Mouse (Mus musculus) forebrain, postnatal 0 days (tissue): ENCODE measurements at regions not wholly inside any gene's neighbourhood (a gene's known extent, or its start where the extent isn't known, plus 50 kb on each side); places are given as distances from the start of the nearest gene placed in this dataset.

Experiments used
- ATAC-seq: fragments of 200-750 bp; cut with Nextera tagmentation; 2 replicates; pipeline ENCODE4 v1.8.0; 2017; ENCODE audit warnings: mild to moderate bottlenecking, moderate library complexity
- DNase-seq: peaks from one replicate; pipeline ENCODE4 v3.0.0-alpha.2; 2015
- H3K27ac ChIP-seq: fragments of 300-500 bp; sonication (generic); 2 replicates; pipeline ENCODE4 v1.5.1; 2014; ENCODE audit warnings: low read depth, mild to moderate bottlenecking, antibody characterized with exemption, low read length, moderate library complexity, mixed read lengths
- H3K27me3 ChIP-seq: fragments of 300-500 bp; sonication (generic); 2 replicates; pipeline ENCODE4 v1.6.1; 2014; ENCODE audit warnings: mild to moderate bottlenecking, low read length, mixed read lengths; ENCODE audit not compliant: insufficient read depth
- H3K36me3 ChIP-seq: fragments of 300-500 bp; sonication (generic); 2 replicates; pipeline ENCODE4 v1.6.1; 2014; ENCODE audit warnings: mild to moderate bottlenecking, moderate library complexity; ENCODE audit not compliant: insufficient read depth
- H3K4me1 ChIP-seq: fragments of 300-500 bp; sonication (generic); 2 replicates; pipeline ENCODE4 v1.6.1; 2014; ENCODE audit warnings: antibody characterized with exemption; ENCODE audit not compliant: insufficient read depth
- H3K4me2 ChIP-seq: fragments of 300-500 bp; sonication (generic); 2 replicates; pipeline ENCODE4 v1.6.1; 2014; ENCODE audit warnings: low read depth, mild to moderate bottlenecking, moderate library complexity
- H3K4me3 ChIP-seq: fragments of 300-500 bp; sonication (generic); 2 replicates; pipeline ENCODE4 v1.5.1; 2014; ENCODE audit warnings: low read depth, low read length, mixed read lengths
- H3K9ac ChIP-seq: fragments of 300-500 bp; sonication (generic); 2 replicates; pipeline ENCODE4 v1.6.1; 2014; ENCODE audit warnings: mild to moderate bottlenecking
- H3K9me3 ChIP-seq: fragments of 300-500 bp; sonication (generic); 2 replicates; pipeline ENCODE4 v1.6.1; 2016; ENCODE audit warnings: low read length
- CTCF ChIP-seq: sonication (generic); IDR thresholded peaks from 2 replicates; pipeline ENCODE4 v1.5.1; 2016; ENCODE audit warnings: antibody characterized with exemption, control low read depth, low read depth
- WGBS: fragments of 180-500 bp; shearing (Covaris S2); extraction: QIAGEN DNeasy Blood & Tissue Kit; methylation state at CpG from one replicate; pipeline ENCODE4 v1.1.7; 2014; 5-methylcytosine and 5-hydroxymethylcytosine counted together

DNA sequence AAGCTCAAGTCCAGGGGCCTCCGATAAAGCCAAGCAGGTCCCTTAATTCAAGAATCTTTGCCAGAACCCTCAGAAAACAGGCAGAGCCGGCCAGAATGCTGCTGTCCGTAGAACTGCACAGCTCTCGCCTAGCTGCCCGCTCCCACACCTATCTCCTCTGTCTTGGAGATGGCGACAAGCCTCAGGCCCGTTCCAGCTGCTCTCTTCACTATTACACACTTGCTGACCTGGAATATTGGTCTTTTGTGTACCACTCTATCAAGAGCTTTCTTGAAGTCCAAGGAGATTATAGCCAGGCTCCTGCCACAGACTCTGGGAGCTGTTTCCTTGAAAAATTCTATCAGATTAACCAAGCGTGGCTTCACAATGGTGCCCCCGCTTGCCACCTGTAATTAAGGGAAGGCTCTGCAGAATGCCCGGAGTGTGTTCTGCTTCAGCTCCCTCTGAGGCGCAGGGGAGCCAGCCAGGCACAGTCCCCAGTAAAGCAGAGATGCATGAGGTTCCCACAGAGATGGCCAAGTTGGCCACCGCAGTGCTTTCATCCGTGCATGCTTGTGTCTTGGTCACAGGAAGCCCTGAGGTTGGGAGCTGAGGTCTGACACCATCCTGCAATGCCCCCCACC is 496.8 kb downstream of the Cdh26 start:
- WGBS: 43% methylated on average over 13 of the region's 13 CpGs
- H3K9me3 ChIP-seq: no peaks in the 10 kb centered on the region
- no peak for ATAC-seq

DNA sequence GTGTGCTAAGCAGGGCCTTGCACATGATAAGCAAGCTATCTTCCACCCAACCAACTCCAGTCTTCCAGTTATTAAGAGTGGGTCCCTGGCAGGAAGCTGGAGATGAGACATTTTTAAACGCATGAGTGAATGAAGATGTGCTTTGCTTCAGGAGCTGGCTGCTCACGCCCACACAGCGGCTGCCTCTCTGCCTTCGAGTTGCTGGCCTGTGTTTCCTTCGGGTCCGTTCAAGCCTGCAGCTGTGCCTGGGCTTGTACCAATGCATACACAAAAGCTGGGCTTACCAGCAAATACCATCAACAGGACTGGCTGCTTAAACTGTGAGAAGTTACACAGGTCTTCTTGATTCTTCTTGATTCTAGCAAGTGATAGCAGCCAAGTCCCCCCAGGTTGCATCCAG is 498.7 kb downstream of the Cdh26 start:
- H3K4me3 ChIP-seq: no peak overlapping the region
- ATAC-seq (no peak), DNase-seq (no peak)
- no peaks in the 10 kb centered on the region for H3K36me3 ChIP-seq
- H3K4me1 ChIP-seq: 0 out of 2 replicates have a peak, but pooled peaks cover 3% of the 10 kb centered on the region
- H3K9me3 ChIP-seq: no peaks in the 10 kb centered on the region
- no peak overlapping the region for H3K27ac ChIP-seq
- no peak overlapping the region for H3K4me2 ChIP-seq
- WGBS: 72% methylated on average over 6 of the region's 6 CpGs
- no peak overlapping the region for H3K9ac ChIP-seq
- TF ChIP-seq CTCF: no peak
- no peaks in the 10 kb centered on the region for H3K27me3 ChIP-seq

More for the DNA sequence above, 496.8 kb downstream of the Cdh26 start:
- Histone ChIP-seq H3K4me3 (no peak overlapping the region), H3K4me1 (0 out of 2 replicates have a peak, but pooled peaks cover 3% of the 10 kb centered on the region), H3K4me2 (no peak overlapping the region), H3K36me3 (no peaks in the 10 kb centered on the region), H3K9ac (no peak overlapping the region), H3K27me3 (no peaks in the 10 kb centered on the region), H3K27ac (no peak overlapping the region)
- no peak for DNase-seq
- no peak for TF ChIP-seq CTCF

DNA sequence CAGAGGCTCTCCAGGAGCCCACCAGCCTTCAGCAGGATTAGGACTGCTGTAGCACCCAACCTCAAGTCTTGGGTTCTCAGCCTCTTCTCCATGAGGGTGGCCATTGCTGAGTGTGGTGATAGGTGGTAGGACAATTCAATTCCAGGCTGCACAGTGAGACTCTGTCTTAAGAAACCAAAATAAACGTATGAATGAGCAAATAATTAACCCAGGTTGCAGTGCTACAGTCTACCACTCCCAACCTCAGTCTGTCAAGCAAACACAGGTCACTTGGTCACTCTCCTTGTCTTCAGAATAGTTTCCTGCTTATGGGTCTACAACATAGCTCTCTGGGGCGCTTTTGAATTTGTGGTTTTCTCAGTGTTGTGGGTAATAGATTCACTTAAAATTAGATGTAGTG is 499.8 kb downstream of the Cdh26 start:
- no peak overlapping the region for H3K4me3 ChIP-seq
- DNase-seq (no peak), ATAC-seq (no peak)
- H3K9ac ChIP-seq: no peak overlapping the region
- 74% methylated on average over 2 of the region's 2 CpGs for WGBS
- H3K4me2 ChIP-seq: no peak overlapping the region
- no peak overlapping the region for H3K27ac ChIP-seq
- no peaks in the 10 kb centered on the region for H3K36me3 ChIP-seq
- H3K4me1 ChIP-seq: 0 out of 2 replicates have a peak, but pooled peaks cover 3% of the 10 kb centered on the region
- TF ChIP-seq CTCF: no peak
- H3K9me3 ChIP-seq: no peaks in the 10 kb centered on the region
- no peaks in the 10 kb centered on the region for H3K27me3 ChIP-seq

GRCm38 (mm10) chr2:178948471-178948870 is 493.8 kb upstream of the Cdh4 start:
- 0 out of 2 replicates have a peak, but pooled peaks cover 6% of the 10 kb centered on the region for H3K4me1 ChIP-seq
- DNase-seq (no peak), ATAC-seq (no peak)
- H3K9ac ChIP-seq: no peak overlapping the region
- H3K27me3 ChIP-seq: no peaks in the 10 kb centered on the region
- TF ChIP-seq CTCF: no peak
- H3K4me3 ChIP-seq: no peak overlapping the region
- 39% methylated on average over 6 of the region's 6 CpGs for WGBS
- no peak overlapping the region for H3K4me2 ChIP-seq
- H3K27ac ChIP-seq: no peak overlapping the region
- no peaks in the 10 kb centered on the region for H3K36me3 ChIP-seq
- no peaks in the 10 kb centered on the region for H3K9me3 ChIP-seq

DNA sequence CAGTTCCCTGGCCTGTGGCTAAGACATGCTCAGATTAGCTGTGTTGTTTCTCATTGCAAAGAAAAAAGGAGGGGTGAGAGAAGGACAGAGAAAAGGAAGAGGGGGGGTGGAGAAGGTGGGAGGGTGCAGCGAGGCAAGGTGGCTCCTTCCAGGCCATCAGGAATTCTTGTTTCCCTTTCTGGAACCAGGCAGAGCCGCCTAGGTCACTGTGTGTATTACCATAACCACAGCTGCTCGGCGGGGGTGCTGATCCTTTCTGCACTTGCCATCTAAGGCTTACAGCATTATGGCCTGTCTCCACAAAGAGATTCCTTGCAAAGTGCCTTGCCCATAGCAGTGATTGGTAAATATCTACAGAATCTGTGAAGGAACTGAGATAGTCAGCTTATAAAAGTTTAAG is 493.1 kb upstream of the Cdh4 start:
- ATAC-seq: no peak
- 34% methylated on average over 4 of the region's 4 CpGs for WGBS

GRCm38 (mm10) chr2:178950304-178950703 is 491.9 kb upstream of the Cdh4 start:
- Histone ChIP-seq H3K4me2 (no peak overlapping the region), H3K27ac (0 out of 2 replicates have a peak overlapping the region, but pooled peaks have one; percentile 40)
- DNase-seq: peak; percentile 44

More for the DNA sequence above, 493.1 kb upstream of the Cdh4 start:
- H3K4me3 ChIP-seq: no peak overlapping the region
- TF ChIP-seq CTCF: no peak
- H3K4me2 ChIP-seq: no peak overlapping the region
- H3K4me1 ChIP-seq: 0 out of 2 replicates have a peak, but pooled peaks cover 6% of the 10 kb centered on the region
- H3K9ac ChIP-seq: no peak overlapping the region
- H3K9me3 ChIP-seq: no peaks in the 10 kb centered on the region
- no peaks in the 10 kb centered on the region for H3K27me3 ChIP-seq
- no peak overlapping the region for H3K27ac ChIP-seq
- no peak for DNase-seq
- H3K36me3 ChIP-seq: no peaks in the 10 kb centered on the region

GRCm38 (mm10) chr2:178954420-178955067 is 487.7 kb upstream of the Cdh4 start:
- H3K27me3 ChIP-seq: no peaks in the 10 kb centered on the region
- DNase-seq (peak; percentile 25), ATAC-seq (no peak)
- no peak overlapping the region for H3K4me2 ChIP-seq
- WGBS: 43% methylated on average over 2 of the region's 2 CpGs
- H3K9me3 ChIP-seq: no peaks in the 10 kb centered on the region
- H3K4me1 ChIP-seq: 0 out of 2 replicates have a peak, but pooled peaks cover 6% of the 10 kb centered on the region
- H3K27ac ChIP-seq: no peak overlapping the region
- no peak overlapping the region for H3K9ac ChIP-seq
- H3K36me3 ChIP-seq: no peaks in the 10 kb centered on the region
- no peak for TF ChIP-seq CTCF
- no peak overlapping the region for H3K4me3 ChIP-seq

More at GRCm38 (mm10) chr2:178950304-178950703, 491.9 kb upstream of the Cdh4 start:
- peak; percentile 32; the same call in 1 of the 2 replicates for ATAC-seq
- 0 out of 2 replicates have a peak, but pooled peaks cover 6% of the 10 kb centered on the region for H3K4me1 ChIP-seq
- no peaks in the 10 kb centered on the region for H3K27me3 ChIP-seq
- no peak for TF ChIP-seq CTCF
- H3K9ac ChIP-seq: no peak overlapping the region
- no peaks in the 10 kb centered on the region for H3K36me3 ChIP-seq
- 6% methylated on average over 1 of the region's 1 CpGs for WGBS
- H3K9me3 ChIP-seq: no peaks in the 10 kb centered on the region
- H3K4me3 ChIP-seq: no peak overlapping the region
